Mouse (Mus musculus) lung, postnatal 0 days (tissue): ENCODE results near the gene Supt20. TPM values are rescaled to one million over a fixed set of nuclear protein-coding genes. Genes with fewer than 3 reads are reported as not detected.

Experiments
- ATAC-seq: fragments of 200-750 bp; cut with Nextera tagmentation; 2 replicates; pipeline ENCODE4 v1.8.0; 2017; ENCODE audit warnings: moderate library complexity
- DNase-seq: peaks from one replicate; pipeline ENCODE4 v3.0.0-alpha.2; 2016; ENCODE audit warnings: low spot score
- H3K27ac ChIP-seq: fragments of 300-500 bp; sonication (generic); 2 replicates; pipeline ENCODE4 v1.5.1; 2014; ENCODE audit warnings: antibody characterized with exemption, mild to moderate bottlenecking, low read length, mixed read lengths
- H3K27me3 ChIP-seq: fragments of 300-500 bp; sonication (generic); replicated peaks from 2 replicates; pipeline ENCODE4 v1.6.1; 2014; ENCODE audit warnings: low read length, mixed read lengths; ENCODE audit not compliant: insufficient read depth
- H3K36me3 ChIP-seq: fragments of 300-500 bp; sonication (generic); 2 replicates; pipeline ENCODE4 v1.6.1; 2014; ENCODE audit warnings: low read length, mixed read lengths; ENCODE audit not compliant: insufficient read depth
- H3K4me1 ChIP-seq: fragments of 300-500 bp; sonication (generic); 2 replicates; pipeline ENCODE4 v1.6.1; 2014; ENCODE audit warnings: antibody characterized with exemption, low read depth, low read length, mixed read lengths; ENCODE audit not compliant: insufficient read depth
- H3K4me2 ChIP-seq: fragments of 300-500 bp; sonication (generic); replicated peaks from 2 replicates; pipeline ENCODE4 v1.6.1; 2014; ENCODE audit warnings: low read depth, mild to moderate bottlenecking, low read length, moderate library complexity, mixed read lengths
- H3K4me3 ChIP-seq: fragments of 300-500 bp; sonication (generic); 2 replicates; pipeline ENCODE4 v1.5.1; 2014; ENCODE audit warnings: low read depth, low read length
- H3K9ac ChIP-seq: fragments of 300-500 bp; sonication (generic); replicated peaks from 2 replicates; pipeline ENCODE4 v1.6.1; 2014; ENCODE audit warnings: low read depth, mild to moderate bottlenecking
- H3K9me3 ChIP-seq: fragments of 300-500 bp; sonication (generic); 2 replicates; pipeline ENCODE4 v1.6.1; 2016; ENCODE audit warnings: low read length, mixed read lengths
- CTCF ChIP-seq: IDR thresholded peaks from 2 replicates; pipeline ENCODE4 v1.5.1; 2016; ENCODE audit warnings: antibody characterized with exemption, mild to moderate bottlenecking
- EP300 ChIP-seq: IDR thresholded peaks from 2 replicates; pipeline ENCODE4 v1.6.1; 2016; ENCODE audit warnings: antibody characterized with exemption, mild to moderate bottlenecking, control low read depth
- WGBS: fragments of 180-500 bp; shearing (Covaris S2); extraction: QIAGEN DNeasy Blood & Tissue Kit; methylation state at CpG from one replicate; pipeline ENCODE4 v1.1.7; 2014; 5-methylcytosine and 5-hydroxymethylcytosine counted together
- polyA plus RNA-seq: library from polyadenylated mRNA; unstranded; fragments of >200 nt; fragmentation: Nextera tagmentation; extraction: Ambion mirVana; gene quantifications from 2 replicates; pipeline ENCODE4 v1.2.1, GENCODE M21; 2015

Supt20 gene
- polyA plus RNA-seq, result 50.6 and 54.3 TPM in 2 replicates

GRCm38 (mm10) chr3:54692202-54693055 is at the start of gene Supt20:
Gene Supt20, plus strand, starts transcription at chr3:54692807.
- 2% methylated on average over 65 of the region's 65 CpGs for WGBS
- peak within 1 kb of the TSS; percentile 91 for H3K27ac ChIP-seq
- H3K9me3 ChIP-seq, result no peaks in the 10 kb centered on the region
- peak; percentile 99 for ATAC-seq
- TF ChIP-seq CTCF, result no peak
- no peak for TF ChIP-seq EP300
- H3K4me3 ChIP-seq, result peak within 1 kb of the TSS; percentile 80
- peak within 1 kb of the TSS; percentile 43 for H3K9ac ChIP-seq
- DNase-seq, result peak; percentile 99
- H3K36me3 ChIP-seq, result peaks cover 5% of the 10 kb centered on the region; the same call in 1 of the 2 replicates
- H3K4me1 ChIP-seq, result no peaks in the 10 kb centered on the region; the same call in 1 of the 2 replicates
- no peaks in the 10 kb centered on the region for H3K27me3 ChIP-seq
- peak within 1 kb of the TSS; percentile 77 for H3K4me2 ChIP-seq

- no peaks in the 10 kb centered on the region for H3K27me3 ChIP-seq
- DNase-seq (no peak), ATAC-seq (no peak)
- 57% methylated on average over 1 of the region's 1 CpGs for WGBS
- H3K9me3 ChIP-seq, result no peaks in the 10 kb centered on the region
- no peaks in the 10 kb centered on the region for H3K4me1 ChIP-seq
- TF ChIP-seq EP300, result no peak
- TF ChIP-seq CTCF, result no peak
- H3K27ac ChIP-seq, result no peak overlapping the region
- no peak overlapping the region for H3K4me2 ChIP-seq
- H3K36me3 ChIP-seq, result no peaks in the 10 kb centered on the region
- H3K4me3 ChIP-seq, result no peak overlapping the region
- H3K9ac ChIP-seq, result no peak overlapping the region
Measured at GRCm38 (mm10) chr3:54642851-54643250, 49.8 kb upstream of the Supt20 start.

GRCm38 (mm10) chr3:54647583-54647982 is 45.0 kb upstream of the Supt20 start:
- Histone ChIP-seq H3K27ac (no peak overlapping the region), H3K4me3 (no peak overlapping the region), H3K9ac (no peak overlapping the region), H3K9me3 (no peaks in the 10 kb centered on the region), H3K36me3 (no peaks in the 10 kb centered on the region), H3K4me2 (no peak overlapping the region), H3K27me3 (no peaks in the 10 kb centered on the region), H3K4me1 (no peaks in the 10 kb centered on the region)
- DNase-seq (no peak), ATAC-seq (no peak)
- TF ChIP-seq CTCF (no peak), EP300 (no peak)
- 54% methylated on average over 2 of the region's 2 CpGs for WGBS

- H3K27me3 ChIP-seq, result no peaks in the 10 kb centered on the region
- no peaks in the 10 kb centered on the region for H3K4me1 ChIP-seq
- H3K4me3 ChIP-seq, result no peak overlapping the region
- ATAC-seq, result no peak
- H3K4me2 ChIP-seq, result no peak overlapping the region
- DNase-seq, result no peak
- WGBS, result 77% methylated on average over 4 of the region's 4 CpGs
- H3K36me3 ChIP-seq, result no peaks in the 10 kb centered on the region
- H3K9ac ChIP-seq, result no peak overlapping the region
- no peak overlapping the region for H3K27ac ChIP-seq
- TF ChIP-seq CTCF, result no peak
- TF ChIP-seq EP300, result no peak
- no peaks in the 10 kb centered on the region for H3K9me3 ChIP-seq
Measured at GRCm38 (mm10) chr3:54651576-54651975, 41.0 kb upstream of the Supt20 start.

GRCm38 (mm10) chr3:54654169-54654568 is 38.4 kb upstream of the Supt20 start:
- no peak for ATAC-seq
- H3K4me1 ChIP-seq, result no peaks in the 10 kb centered on the region
- H3K4me3 ChIP-seq, result no peak overlapping the region
- no peaks in the 10 kb centered on the region for H3K27me3 ChIP-seq
- no peak for TF ChIP-seq EP300
- TF ChIP-seq CTCF, result no peak
- no peak overlapping the region for H3K4me2 ChIP-seq
- no peaks in the 10 kb centered on the region for H3K9me3 ChIP-seq
- H3K36me3 ChIP-seq, result no peaks in the 10 kb centered on the region
- H3K27ac ChIP-seq, result no peak overlapping the region
- no peak for DNase-seq
- H3K9ac ChIP-seq, result no peak overlapping the region
- 84% methylated on average over 1 of the region's 1 CpGs for WGBS

GRCm38 (mm10) chr3:54657090-54657489 is 35.5 kb upstream of the Supt20 start:
- no peak for TF ChIP-seq EP300
- WGBS, result 74% methylated on average over 3 of the region's 3 CpGs
- DNase-seq (no peak), ATAC-seq (no peak)
- H3K4me1 ChIP-seq, result no peaks in the 10 kb centered on the region
- no peak overlapping the region for H3K9ac ChIP-seq
- H3K36me3 ChIP-seq, result no peaks in the 10 kb centered on the region
- no peaks in the 10 kb centered on the region for H3K9me3 ChIP-seq
- no peak overlapping the region for H3K4me3 ChIP-seq
- H3K4me2 ChIP-seq, result no peak overlapping the region
- H3K27me3 ChIP-seq, result no peaks in the 10 kb centered on the region
- no peak overlapping the region for H3K27ac ChIP-seq
